Mouse (Mus musculus): ENCODE data around the gene Phtf2. TPM values are rescaled to one million over a fixed set of nuclear protein-coding genes. Genes with fewer than 3 reads are reported as not detected.

The Phtf2 gene
- total RNA-seq, 2 experiments from 2014 or later: 10.8 to 12.1 TPM

Other genes with a start within 250 kb of the Phtf2 start
- 10 to 100 TPM; 21.9 to 23.3 TPM for gene Tmem60, start 67 bp upstream of the Phtf2 start, total RNA-seq (2021)
- 10 to 100 TPM; 19.9 to 21.1 TPM for gene Rsbn1l, start 74.3 kb upstream of the Phtf2 start, total RNA-seq (2021)
- gene Ptpn12, start 173.8 kb upstream of the Phtf2 start, total RNA-seq (2021): 10 to 100 TPM; 41.3 to 45.4 TPM